Mouse (Mus musculus) kidney, adult 2 months (tissue): ENCODE results near the gene Msi2. TPM values are rescaled to one million over a fixed set of nuclear protein-coding genes. Genes with fewer than 3 reads are reported as not detected.

Experiments
- DNase-seq: peaks from one replicate; pipeline ENCODE4 v3.0.0; 2021
- H3K27ac ChIP-seq: fragments of 200-500 bp; 2 replicates; pipeline ENCODE4 v1.5.1; 2012; ENCODE audit warnings: low read depth, low read length, control low read depth, inconsistent platforms; ENCODE audit not compliant: insufficient read depth
- H3K27me3 ChIP-seq: fragments of 200-500 bp; replicated peaks from 2 replicates; pipeline ENCODE4 v1.6.1; 2012; ENCODE audit warnings: mild to moderate bottlenecking, moderate library complexity, low read length, inconsistent platforms; ENCODE audit not compliant: control insufficient read depth, insufficient read depth
- H3K36me3 ChIP-seq: fragments of 200-500 bp; 2 replicates; pipeline ENCODE4 v1.6.1; 2012; ENCODE audit warnings: mild to moderate bottlenecking, moderate library complexity, low read length, inconsistent platforms; ENCODE audit not compliant: control insufficient read depth, insufficient read depth
- H3K4me1 ChIP-seq: fragments of 200-500 bp; 2 replicates; pipeline ENCODE4 v1.6.1; 2011; ENCODE audit warnings: low read length; ENCODE audit not compliant: control insufficient read depth, insufficient read depth
- H3K4me3 ChIP-seq: fragments of 200-500 bp; 2 replicates; pipeline ENCODE4 v1.5.1; 2011; ENCODE audit warnings: mild to moderate bottlenecking, low read depth, low read length, control low read depth; ENCODE audit not compliant: insufficient read depth
- CTCF ChIP-seq: fragments of 200-500 bp; conservative IDR thresholded peaks from 2 replicates; pipeline ENCODE4 v1.5.1; 2011; ENCODE audit warnings: low read depth, mild to moderate bottlenecking, control low read depth, low read length, moderate library complexity, mixed read lengths; ENCODE audit not compliant: insufficient read depth, insufficient read length
- POLR2A ChIP-seq: fragments of 200-500 bp; IDR thresholded peaks from one replicate; pipeline ENCODE4 v1.6.1; 2011; ENCODE audit warnings: low read depth, low read length, control low read depth
- WGBS: fragments of 180-500 bp; shearing (Covaris S2); methylation state at CpG from one replicate; pipeline ENCODE4 v1.1.7; 2018; 5-methylcytosine and 5-hydroxymethylcytosine counted together
- polyA plus RNA-seq: library from polyadenylated mRNA; depleted of rRNA; stranded (reverse); fragments of >200 nt; gene quantifications from 2 replicates; pipeline ENCODE4 v1.2.3, GENCODE M21; 2012

Msi2 gene
- polyA plus RNA-seq, 1 experiment: 43.5 TPM

DNA sequence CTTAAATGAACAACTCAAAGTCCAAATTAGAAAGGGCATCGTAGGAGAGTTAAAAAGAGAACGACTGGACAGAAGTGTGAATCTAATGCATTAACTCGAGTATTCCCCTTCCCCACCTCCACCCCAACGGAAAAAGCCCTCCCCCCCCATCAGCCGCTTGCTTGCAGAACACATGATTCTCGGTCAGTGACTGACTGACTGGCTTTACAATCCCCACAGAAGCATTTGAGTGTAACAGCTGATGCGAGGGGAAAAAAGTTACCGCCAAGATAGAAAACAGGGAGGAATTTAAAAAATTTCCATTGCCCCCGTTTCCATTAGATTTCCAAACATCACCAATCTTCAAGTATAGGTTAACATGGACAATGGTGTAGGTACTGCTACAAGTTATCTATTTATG lies 4.8 kb downstream of the Msi2 start:
- DNase-seq: no peak
- H3K4me3 ChIP-seq: no peak overlapping the region
- no peak overlapping the region for H3K27ac ChIP-seq
- TF ChIP-seq POLR2A: no peak
- no peak for TF ChIP-seq CTCF
- no peaks in the 10 kb centered on the region for H3K27me3 ChIP-seq
- WGBS: 32% methylated on average over 9 of the region's 9 CpGs
- H3K4me1 ChIP-seq: peaks cover 11% of the 10 kb centered on the region
- peaks cover 5% of the 10 kb centered on the region for H3K36me3 ChIP-seq

DNA sequence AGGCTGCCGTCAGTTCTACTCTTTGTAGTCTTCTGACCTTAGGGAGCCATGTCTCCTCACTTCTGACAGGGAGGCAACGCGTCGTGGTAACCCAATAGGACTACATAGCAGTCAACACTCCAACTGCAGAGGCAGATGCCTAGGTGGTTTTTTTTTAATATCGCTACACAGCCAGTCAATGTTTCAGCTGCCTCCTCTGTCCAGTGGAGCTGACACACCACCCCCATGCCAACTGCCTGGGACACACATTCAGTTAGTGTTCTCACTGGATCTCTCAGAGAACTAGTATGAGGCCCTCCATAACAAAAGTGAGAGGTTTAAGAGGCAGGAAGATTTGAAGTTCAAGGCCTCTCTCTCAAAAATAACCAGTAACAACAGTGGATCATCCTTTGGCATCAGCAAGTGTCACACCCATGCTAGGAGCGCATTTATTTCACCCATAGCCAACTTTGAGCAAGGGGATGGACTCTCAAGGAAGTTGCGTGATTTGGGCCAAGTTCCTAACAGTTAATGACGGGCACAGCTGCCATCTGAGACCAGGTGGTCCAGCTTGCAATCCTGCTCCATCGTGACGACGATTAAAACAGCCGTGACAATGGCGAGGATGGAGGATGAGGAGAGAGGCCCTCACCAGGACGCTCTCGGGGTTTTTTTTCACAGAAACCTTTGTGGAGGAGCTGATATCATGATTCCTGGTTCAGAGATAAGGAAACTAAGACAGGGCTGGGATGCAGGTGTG lies 8.3 kb downstream of the Msi2 start:
- TF ChIP-seq POLR2A (no peak), CTCF (no peak)
- H3K4me3 ChIP-seq: no peak overlapping the region
- H3K4me1 ChIP-seq: peaks cover 7% of the 10 kb centered on the region; the same call in 1 of the 2 replicates
- peaks cover 5% of the 10 kb centered on the region for H3K36me3 ChIP-seq
- H3K27me3 ChIP-seq: no peaks in the 10 kb centered on the region
- no peak overlapping the region for H3K27ac ChIP-seq
- 87% methylated on average over 15 of the region's 15 CpGs for WGBS
- DNase-seq: no peak

DNA sequence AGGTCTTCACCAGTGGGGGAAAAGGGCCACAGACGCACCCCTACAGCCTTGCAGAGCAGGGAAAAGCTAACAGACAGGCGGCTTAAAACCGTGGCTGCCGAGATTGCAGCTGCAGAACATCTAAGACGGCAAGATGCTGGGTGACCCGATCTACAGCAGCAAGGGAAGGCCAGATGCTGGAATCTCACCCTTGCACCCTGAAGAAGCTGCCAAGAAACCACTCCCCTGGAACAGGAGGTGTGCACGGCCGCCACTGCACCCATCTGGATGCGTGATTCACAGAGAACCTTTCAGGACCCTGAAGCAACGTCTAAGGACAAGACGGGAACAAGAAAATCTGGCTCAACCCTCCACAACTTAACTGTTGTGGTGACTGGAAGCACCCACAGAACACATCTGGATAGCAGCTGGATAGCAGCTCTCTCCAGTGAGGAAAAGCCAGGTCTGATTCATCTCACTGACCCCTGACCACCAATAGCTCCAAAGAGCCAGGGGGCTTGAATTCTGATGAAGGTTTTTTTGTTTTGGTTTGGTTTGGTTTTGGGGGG lies 11.0 kb downstream of the Msi2 start:
- TF ChIP-seq CTCF (no peak), POLR2A (no peak)
- 41% methylated on average over 11 of the region's 11 CpGs for WGBS
- Histone ChIP-seq H3K4me3 (no peak overlapping the region), H3K27ac (no peak overlapping the region), H3K27me3 (no peaks in the 10 kb centered on the region), H3K4me1 (no peaks in the 10 kb centered on the region), H3K36me3 (peaks cover 2% of the 10 kb centered on the region)
- DNase-seq: peak; percentile 77

DNA sequence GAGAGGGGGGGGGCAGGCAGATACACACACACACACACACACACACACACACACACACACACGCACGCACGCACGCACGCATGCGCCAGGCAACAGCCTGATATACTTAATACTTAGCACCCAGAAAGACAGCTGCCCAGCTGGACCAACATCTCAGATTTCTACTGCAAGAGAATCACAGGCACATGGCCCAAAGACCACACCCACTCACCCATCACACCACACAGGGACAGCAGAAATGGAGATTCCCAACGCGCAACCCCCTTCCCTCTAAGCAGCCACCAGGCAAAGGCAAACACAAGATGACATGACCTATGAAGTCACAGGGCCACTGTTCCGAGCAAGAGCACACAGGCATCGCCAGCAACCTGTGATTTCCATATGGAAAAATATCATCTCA lies 13.6 kb downstream of the Msi2 start:
- Histone ChIP-seq H3K27ac (no peak overlapping the region), H3K36me3 (no peaks in the 10 kb centered on the region), H3K27me3 (no peaks in the 10 kb centered on the region), H3K4me3 (no peak overlapping the region), H3K4me1 (no peaks in the 10 kb centered on the region)
- 81% methylated on average over 10 of the region's 10 CpGs for WGBS
- no peak for DNase-seq
- no peak for TF ChIP-seq POLR2A
- TF ChIP-seq CTCF: no peak

DNA sequence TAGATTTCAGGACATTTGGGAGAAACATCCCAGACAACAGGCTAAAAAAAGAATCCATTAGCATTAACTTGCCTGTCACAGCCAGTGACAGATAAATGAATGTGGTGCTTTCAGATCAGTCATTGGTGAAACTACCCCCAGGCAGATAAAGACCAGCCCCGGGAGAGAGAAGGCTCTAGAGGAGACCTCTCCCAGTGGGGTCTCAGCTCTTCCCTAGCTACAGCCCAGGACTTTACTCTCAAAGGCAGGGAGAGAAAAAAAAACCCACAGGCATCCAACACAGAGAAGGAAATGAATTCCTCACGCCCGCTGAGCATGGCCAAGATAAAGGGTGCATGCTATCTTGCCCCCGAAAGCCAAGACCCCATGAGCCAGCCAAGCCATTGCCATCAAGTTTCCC lies 15.1 kb downstream of the Msi2 start:
- Histone ChIP-seq H3K36me3 (no peaks in the 10 kb centered on the region), H3K27me3 (no peaks in the 10 kb centered on the region), H3K4me1 (no peaks in the 10 kb centered on the region), H3K4me3 (no peak overlapping the region), H3K27ac (no peak overlapping the region)
- TF ChIP-seq CTCF: no peak
- TF ChIP-seq POLR2A: no peak
- WGBS: 58% methylated on average over 4 of the region's 4 CpGs
- DNase-seq: no peak

DNA sequence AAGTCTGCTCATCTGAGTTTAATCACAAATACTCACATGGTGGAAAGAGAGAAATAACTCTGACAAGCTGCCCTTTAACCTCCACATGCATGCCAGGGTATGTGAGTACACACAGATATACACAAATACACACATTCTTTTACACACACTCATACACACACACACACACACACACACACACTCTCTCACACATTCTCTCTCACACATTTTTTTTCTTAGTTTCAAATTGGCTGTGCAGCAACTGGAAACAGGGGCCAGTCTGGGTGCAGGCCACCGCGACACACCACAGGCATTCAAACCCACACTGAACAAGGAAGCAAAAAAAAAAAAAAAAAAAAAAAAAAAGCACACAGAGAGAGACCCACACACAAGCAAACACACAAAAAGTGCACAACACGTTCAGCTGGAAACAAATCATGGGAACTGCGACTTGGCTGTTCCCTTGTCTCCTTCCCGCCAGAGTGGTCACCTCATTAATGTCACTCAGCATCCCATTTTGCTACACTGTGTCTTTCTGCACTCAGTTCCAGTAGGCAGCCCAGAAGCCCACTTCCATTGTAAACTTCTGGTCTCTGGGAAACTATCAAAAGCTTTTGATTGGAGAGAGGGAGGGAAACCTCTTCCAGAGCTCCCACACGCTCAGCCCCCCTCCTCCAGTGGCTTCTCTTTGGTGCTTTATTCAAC lies 16.2 kb downstream of the Msi2 start:
- 71% methylated on average over 6 of the region's 6 CpGs for WGBS
- Histone ChIP-seq H3K36me3 (no peaks in the 10 kb centered on the region), H3K4me3 (no peak overlapping the region), H3K27ac (no peak overlapping the region), H3K27me3 (no peaks in the 10 kb centered on the region), H3K4me1 (no peaks in the 10 kb centered on the region)
- DNase-seq: no peak
- TF ChIP-seq POLR2A: no peak
- no peak for TF ChIP-seq CTCF

DNA sequence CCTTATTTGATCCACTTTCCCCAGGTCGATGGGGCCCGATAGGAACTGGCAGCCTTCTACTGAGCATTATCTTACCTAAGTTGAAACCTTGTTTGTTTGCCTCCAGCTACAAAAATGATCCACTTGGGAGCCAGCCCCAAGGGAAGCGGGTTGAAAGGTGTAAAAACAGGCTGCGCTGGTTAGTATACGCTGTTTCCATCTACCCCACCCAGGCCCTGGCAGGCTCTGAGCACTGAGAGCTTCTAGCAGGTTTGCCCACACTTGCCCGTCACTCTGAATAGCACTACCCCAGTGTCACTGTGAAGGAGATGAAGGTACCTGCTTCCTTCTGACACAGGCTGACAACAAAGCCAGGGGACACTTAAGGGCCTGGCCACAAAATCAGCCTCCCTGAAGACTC lies 17.3 kb downstream of the Msi2 start:
- TF ChIP-seq CTCF: no peak
- TF ChIP-seq POLR2A: no peak
- no peak for DNase-seq

More for the DNA sequence above, 17.3 kb downstream of the Msi2 start:
- Histone ChIP-seq H3K4me1 (0 out of 2 replicates have a peak, but pooled peaks cover 6% of the 10 kb centered on the region), H3K4me3 (no peak overlapping the region), H3K27ac (no peak overlapping the region), H3K27me3 (no peaks in the 10 kb centered on the region), H3K36me3 (no peaks in the 10 kb centered on the region)
- WGBS: 94% methylated on average over 6 of the region's 6 CpGs
